Mouse (Mus musculus): ENCODE results near the gene Pbld2.

DNA sequence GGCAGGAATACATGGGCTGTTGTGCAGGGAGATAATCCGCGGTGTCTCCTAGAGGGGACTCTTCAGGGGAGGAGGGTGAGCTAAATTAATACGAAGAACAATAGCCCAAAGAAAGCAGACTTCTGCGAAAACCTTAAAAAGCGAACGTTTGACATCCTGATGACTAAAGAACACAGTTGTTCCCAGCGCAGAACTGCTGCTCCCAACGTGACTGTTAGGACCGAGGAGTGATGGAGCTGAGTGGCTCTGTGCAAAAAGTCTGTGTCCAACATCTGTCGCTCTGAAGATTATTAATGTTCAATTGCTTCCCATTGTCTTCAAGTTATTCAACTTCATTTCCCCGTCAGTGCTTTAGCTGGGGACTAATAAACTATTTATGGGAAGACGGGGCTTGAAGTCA lies 74.1 kb downstream of the Pbld2 start:
- TF ChIP-seq CTCF (IDR thresholded peaks at IDR 0.05; ENCODE audit: low read depth): no peak
- TF ChIP-seq EP300 (IDR thresholded peaks at IDR 0.05; ENCODE audit: low read depth): no peak
